ENCODE assay signal across 13 mouse cellular contexts in genomic region chr2:113525417-113525816, GRCm38 (mm10).
"Had no signal": no experiment of that assay in that cellular context is flagged by ENCODE, and none has a peak within 500 bp of the region (broad histone marks: within the 10 kb centered on the region; RNA-seq: fewer than 3 reads in every experiment).

No protein-coding gene starts in this region.

- H3K4me3 ChIP-seq: limb, embryonic 15.5 days; liver, embryonic 12.5 days; midbrain, embryonic 12.5 days; neural tube, embryonic 13.5 days had no signal

- H3K9ac ChIP-seq: limb, embryonic 15.5 days; liver, embryonic 12.5 days; lung, embryonic 14.5 days; midbrain, embryonic 12.5 days; neural tube, embryonic 13.5 days had no signal

- H3K4me1 ChIP-seq: limb, embryonic 15.5 days; liver, embryonic 12.5 days; midbrain, embryonic 12.5 days; neural tube, embryonic 13.5 days had no signal

- H3K9me3 ChIP-seq: limb, embryonic 15.5 days; liver, embryonic 12.5 days; midbrain, embryonic 12.5 days; neural tube, embryonic 13.5 days had no signal

- H3K27me3 ChIP-seq: limb, embryonic 15.5 days; liver, embryonic 12.5 days; midbrain, embryonic 12.5 days; neural tube, embryonic 13.5 days had no signal

- H3K4me2 ChIP-seq: limb, embryonic 15.5 days; liver, embryonic 12.5 days; lung, embryonic 14.5 days; midbrain, embryonic 12.5 days; neural tube, embryonic 13.5 days had no signal

- H3K27ac ChIP-seq: limb, embryonic 15.5 days; liver, embryonic 12.5 days; midbrain, embryonic 12.5 days; neural tube, embryonic 13.5 days had no signal

- H3K36me3 ChIP-seq: limb, embryonic 15.5 days; liver, embryonic 12.5 days; midbrain, embryonic 12.5 days; neural tube, embryonic 13.5 days had no signal

- ATAC-seq: liver, embryonic 12.5 days; midbrain, embryonic 16.5 days had no signal

- DNase-seq: kidney, adult 9 months; kidney, postnatal 14 days; layer of hippocampus, adult 9-11 months; layer of hippocampus, postnatal 36 days; lung, embryonic 14.5 days; lung, postnatal 10 days; lung, postnatal 4 days; right cerebral cortex, postnatal 25 days had no signal
